Mouse (Mus musculus) heart, adult 2 months (tissue): Measurements from ENCODE around the gene Ebna1bp2. TPM values are rescaled to one million over a fixed set of nuclear protein-coding genes. Genes with fewer than 3 reads are reported as not detected.

Source experiments
- DNase-seq, 2 experiments: peaks; one replicate each; pipeline ENCODE4 v3.0.0; 2021
- H3K27ac ChIP-seq: fragments of 200-600 bp; 2 replicates; pipeline ENCODE4 v1.8.1; 2022
- H3K27me3 ChIP-seq: fragments of 200-500 bp; 2 replicates; pipeline ENCODE4 v1.6.1; 2012; ENCODE audit warnings: mild to moderate bottlenecking, low read length, inconsistent platforms, mixed read lengths; ENCODE audit not compliant: control insufficient read depth, insufficient read depth
- H3K36me3 ChIP-seq: fragments of 200-500 bp; 2 replicates; pipeline ENCODE4 v1.6.1; 2012; ENCODE audit warnings: low read length, inconsistent platforms; ENCODE audit not compliant: control insufficient read depth, insufficient read depth
- H3K4me1 ChIP-seq: fragments of 200-500 bp; 2 replicates; pipeline ENCODE4 v1.6.1; 2011; ENCODE audit warnings: low read length; ENCODE audit not compliant: control insufficient read depth, insufficient read depth
- H3K4me3 ChIP-seq: fragments of 200-600 bp; 2 replicates; pipeline ENCODE4 v1.8.1; 2022
- H3K79me2 ChIP-seq: fragments of 200-500 bp; replicated peaks from 2 replicates; pipeline ENCODE4 v1.6.1; 2012; ENCODE audit warnings: mild to moderate bottlenecking, inconsistent platforms, low read length, moderate library complexity, mixed read lengths; ENCODE audit not compliant: control insufficient read depth, insufficient read depth
- H3K9ac ChIP-seq: fragments of 200-500 bp; 2 replicates; pipeline ENCODE4 v1.6.1; 2012; ENCODE audit warnings: low read depth, mild to moderate bottlenecking, control low read depth, inconsistent platforms, low read length, mixed read lengths
- CTCF ChIP-seq: fragments of 200-600 bp; IDR thresholded peaks from 2 replicates; pipeline ENCODE4 v1.8.1; 2022; ENCODE audit warnings: antibody characterized with exemption, mild to moderate bottlenecking, moderate library complexity
- EP300 ChIP-seq: fragments of 200-500 bp; IDR thresholded peaks from 2 replicates; pipeline ENCODE4 v1.6.1; 2011; ENCODE audit warnings: low read depth, low read length, control low read depth; ENCODE audit not compliant: insufficient read depth
- POLR2A ChIP-seq: fragments of 200-500 bp; IDR thresholded peaks from 2 replicates; pipeline ENCODE4 v1.6.1; 2011; ENCODE audit warnings: mild to moderate bottlenecking, low read depth, low read length, control low read depth; ENCODE audit not compliant: insufficient read depth
- WGBS: fragments of 180-500 bp; shearing (Covaris S2); methylation state at CpG from one replicate; pipeline ENCODE4 v1.1.7; 2018; 5-methylcytosine and 5-hydroxymethylcytosine counted together
- intact Hi-C: fragments of 180-260 bp; cut with DNase I; formaldehyde crosslinking; loops from one replicate; pipeline ENCODE4 v1.15.1; 2025
- polyA plus RNA-seq: library from polyadenylated mRNA; depleted of rRNA; stranded (reverse); fragments of >200 nt; gene quantifications from 2 replicates; pipeline ENCODE4 v1.2.3, GENCODE M21; 2012
- total RNA-seq, 2 experiments: library from RNA; stranded (reverse); gene quantifications; 2 replicates each; pipeline ENCODE4 v1.2.3; 2021

Gene Ebna1bp2
- total and polyA plus RNA-seq, 3 experiments, result 20.0 to 38.1 (median 34.1) TPM

DNA sequence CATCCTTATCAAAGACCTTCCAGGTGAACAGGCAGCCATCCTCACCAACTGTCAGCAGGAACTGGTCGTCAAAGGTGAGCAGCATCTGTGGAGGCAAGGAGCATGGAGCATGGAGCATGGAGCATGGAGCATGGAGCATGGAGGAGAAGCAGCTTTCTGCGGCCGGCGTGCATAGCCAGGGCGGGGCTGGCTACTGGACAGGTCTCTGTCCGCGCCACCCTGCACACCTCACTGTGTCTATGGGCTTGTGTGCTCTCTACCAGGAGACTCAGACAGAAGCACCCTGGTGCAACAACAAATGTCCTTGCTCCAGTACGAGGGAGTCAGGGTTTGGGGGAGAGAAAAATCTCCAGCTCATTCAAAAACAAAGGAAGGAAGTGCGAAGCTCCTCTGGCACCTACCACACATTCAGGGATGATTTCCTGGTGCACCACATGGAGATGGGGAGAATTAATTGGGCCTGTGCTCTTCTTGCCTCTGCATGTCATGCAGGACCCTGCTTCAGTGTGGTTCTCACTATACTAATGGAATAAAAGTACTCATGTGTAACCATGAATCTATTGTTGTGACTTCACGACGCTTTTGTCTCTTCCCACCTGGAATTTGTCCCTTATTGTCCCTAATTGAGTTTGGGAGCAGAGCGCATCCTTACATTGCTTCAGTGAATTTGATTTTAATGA, 31.4 kb upstream of the Ebna1bp2 start:
- H3K27ac ChIP-seq, result no peak overlapping the region
- H3K9ac ChIP-seq, result no peak overlapping the region
- no peaks in the 10 kb centered on the region for H3K4me1 ChIP-seq
- no peak for DNase-seq
- intact Hi-C loops, result no loop called here
- H3K4me3 ChIP-seq, result no peak overlapping the region
- no peaks in the 10 kb centered on the region for H3K36me3 ChIP-seq
- H3K79me2 ChIP-seq, result no peaks in the 10 kb centered on the region
- no peaks in the 10 kb centered on the region for H3K27me3 ChIP-seq
- WGBS, result 50% methylated on average over 12 of the region's 12 CpGs
- TF ChIP-seq CTCF (no peak), POLR2A (no peak), EP300 (no peak)

DNA sequence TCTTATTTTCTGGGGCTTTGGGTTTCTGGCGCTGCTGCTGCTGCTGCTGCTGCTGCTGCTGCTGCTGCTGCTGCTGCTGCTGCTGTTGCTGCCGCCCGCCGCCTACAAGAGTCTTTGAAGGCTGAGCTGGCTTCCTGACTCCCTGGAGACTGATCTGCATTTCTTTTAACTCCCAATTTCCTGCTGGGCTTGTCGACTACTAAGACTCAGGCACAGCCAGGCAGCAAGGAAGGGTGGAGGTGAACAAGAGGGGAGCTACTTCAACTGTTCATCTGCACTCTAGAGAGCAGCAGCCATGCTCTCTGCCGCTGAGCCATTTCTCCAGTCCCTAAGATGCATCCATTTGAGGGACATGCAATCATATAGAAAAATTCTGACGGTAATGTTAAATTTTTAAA, 30.9 kb upstream of the Ebna1bp2 start:
- Histone ChIP-seq H3K27ac (no peak overlapping the region), H3K4me3 (no peak overlapping the region), H3K36me3 (no peaks in the 10 kb centered on the region), H3K27me3 (no peaks in the 10 kb centered on the region), H3K4me1 (no peaks in the 10 kb centered on the region), H3K9ac (no peak overlapping the region), H3K79me2 (no peaks in the 10 kb centered on the region)
- WGBS, result 9% methylated on average over 7 of the region's 7 CpGs
- TF ChIP-seq CTCF (no peak), POLR2A (no peak), EP300 (no peak)
- DNase-seq, result no peak
- intact Hi-C loops, result no loop called here

GRCm38 (mm10) chr4:118604065-118604464, 16.5 kb upstream of the Ebna1bp2 start:
- no peaks in the 10 kb centered on the region for H3K36me3 ChIP-seq
- H3K27me3 ChIP-seq, result no peaks in the 10 kb centered on the region
- no peaks in the 10 kb centered on the region for H3K79me2 ChIP-seq
- 19% methylated on average over 4 of the region's 4 CpGs for whole genome bisulfite sequencing
- H3K4me1 ChIP-seq, result no peaks in the 10 kb centered on the region
- no peak overlapping the region for H3K9ac ChIP-seq
- no peak for DNase-seq
- no peak overlapping the region for H3K4me3 ChIP-seq
- TF ChIP-seq EP300 (no peak), POLR2A (no peak), CTCF (no peak)
- intact Hi-C loops, result no loop called here
- no peak overlapping the region for H3K27ac ChIP-seq

- no peaks in the 10 kb centered on the region for H3K4me1 ChIP-seq
- TF ChIP-seq CTCF, result no peak
- no peak for TF ChIP-seq EP300
- no peak for TF ChIP-seq POLR2A
- no peak overlapping the region for H3K27ac ChIP-seq
- H3K36me3 ChIP-seq, result no peaks in the 10 kb centered on the region
- no peak overlapping the region for H3K9ac ChIP-seq
- WGBS, result 61% methylated on average over 3 of the region's 3 CpGs
- no peak for DNase-seq
- intact Hi-C loops, result no loop called here
- no peaks in the 10 kb centered on the region for H3K27me3 ChIP-seq
- H3K4me3 ChIP-seq, result no peak overlapping the region
- no peaks in the 10 kb centered on the region for H3K79me2 ChIP-seq
These were observed 10.8 kb upstream of the Ebna1bp2 start for GRCm38 (mm10) chr4:118609836-118610235.

GRCm38 (mm10) chr4:118612619-118613018, 8.0 kb upstream of the Ebna1bp2 start:
- TF ChIP-seq EP300 (no peak), CTCF (peak; percentile 65), POLR2A (no peak)
- Histone ChIP-seq H3K27me3 (no peaks in the 10 kb centered on the region), H3K79me2 (no peaks in the 10 kb centered on the region), H3K4me3 (no peak overlapping the region), H3K27ac (no peak overlapping the region), H3K9ac (no peak overlapping the region), H3K4me1 (no peaks in the 10 kb centered on the region), H3K36me3 (no peaks in the 10 kb centered on the region)
- WGBS, result 22% methylated on average over 11 of the region's 11 CpGs
- intact Hi-C loops, result no loop called here
- peak in 1 of 2 experiments; percentile 13 for DNase-seq

- H3K9ac ChIP-seq, result no peak overlapping the region
- H3K4me3 ChIP-seq, result no peak overlapping the region
- TF ChIP-seq CTCF, result no peak
- TF ChIP-seq POLR2A, result no peak
- TF ChIP-seq EP300, result no peak
- H3K27me3 ChIP-seq, result no peaks in the 10 kb centered on the region
- no peaks in the 10 kb centered on the region; the same call in 1 of the 2 replicates for H3K4me1 ChIP-seq
- no peak for DNase-seq
- no peaks in the 10 kb centered on the region for H3K79me2 ChIP-seq
- intact Hi-C loops, result no loop called here
- WGBS, result 71% methylated on average over 11 of the region's 11 CpGs
- no peaks in the 10 kb centered on the region for H3K36me3 ChIP-seq
- H3K27ac ChIP-seq, result no peak overlapping the region
These were observed 5.2 kb upstream of the Ebna1bp2 start for GRCm38 (mm10) chr4:118615412-118615811.
